8 mouse cellular contexts compared by ENCODE assay signal in genomic region chr11:74637971-74638790, GRCm38 (mm10). TPM values are rescaled to one million over a fixed set of nuclear protein-coding genes. Genes with fewer than 3 reads are reported as not detected.
DNase-seq lines count a peak whose midpoint lies in the region; ATAC-seq and TF ChIP-seq lines count a peak whose summit lies in the region.

No protein-coding gene starts in this region.

- no peak for DNase-seq in liver, embryonic 14.5 days (ENCODE audit: low read depth in 3 of 3, low spot score in 3 of 3)

- H3K9ac ChIP-seq in heart, embryonic 11.5 days (ENCODE audit: low read depth, low read length) = peak overlapping the region; percentile 83
- H3K9ac ChIP-seq in kidney, embryonic 15.5 days = peak overlapping the region; percentile 73
- H3K9ac ChIP-seq in liver, embryonic 14.5 days (replicated peaks) = no peak overlapping the region
- peak overlapping the region; percentile 86 for H3K9ac ChIP-seq in neural tube, embryonic 12.5 days

- peak overlapping the region; percentile 94 for H3K4me2 ChIP-seq in heart, embryonic 11.5 days
- H3K4me2 ChIP-seq in kidney, embryonic 15.5 days = peak overlapping the region; percentile 90
- peak overlapping the region; percentile 61 for H3K4me2 ChIP-seq in liver, embryonic 14.5 days (ENCODE audit: low read depth)
- peak overlapping the region; percentile 92 for H3K4me2 ChIP-seq in neural tube, embryonic 12.5 days (replicated peaks)

- H3K27me3 ChIP-seq in heart, embryonic 11.5 days (ENCODE audit: control insufficient read depth, insufficient read depth, low read length) = peaks cover 13% of the 10 kb centered on the region; the same call in 1 of the 2 replicates
- H3K27me3 ChIP-seq in kidney, embryonic 15.5 days = peaks cover 18% of the 10 kb centered on the region; the same call in 1 of the 2 replicates
- peaks cover 40% of the 10 kb centered on the region for H3K27me3 ChIP-seq in liver, embryonic 14.5 days (ENCODE audit: control insufficient read depth, insufficient read depth, low read length)
- H3K27me3 ChIP-seq in neural tube, embryonic 12.5 days (replicated peaks) = peaks cover 22% of the 10 kb centered on the region
- H3K27me3 ChIP-seq in testis, adult 2 months (ENCODE audit: control insufficient read depth, insufficient read depth, low read length) = no peaks in the 10 kb centered on the region

- peak overlapping the region; percentile 47 for H3K27ac ChIP-seq in bone marrow macrophage, adult 2 months (ENCODE audit: insufficient read depth, low read depth, low read length)
- H3K27ac ChIP-seq in embryonic fibroblast, embryonic 13.5 days (ENCODE audit: insufficient read depth, low read length) = peak overlapping the region; percentile 54
- peak overlapping the region; percentile 75 for H3K27ac ChIP-seq in heart, embryonic 11.5 days (ENCODE audit: low read depth, low read length)
- H3K27ac ChIP-seq in kidney, embryonic 15.5 days = peak overlapping the region; percentile 93
- no peak overlapping the region for H3K27ac ChIP-seq in liver, embryonic 14.5 days
- H3K27ac ChIP-seq in neural tube, embryonic 12.5 days = peak overlapping the region; percentile 76
- H3K27ac ChIP-seq in testis, adult 2 months (ENCODE audit: control insufficient read depth, insufficient read depth, low read depth, low read length) = peak overlapping the region; percentile 75

- TF ChIP-seq CTCF in bone marrow macrophage, adult 2 months (IDR thresholded peaks at IDR 0.05; ENCODE audit: low read depth, low read length) = no peak
- peak; percentile 42 for TF ChIP-seq CTCF in embryonic fibroblast, embryonic 13.5 days (IDR thresholded peaks at IDR 0.05; ENCODE audit: borderline replicate concordance, insufficient read depth, low read length)
- TF ChIP-seq CTCF in liver, embryonic 14.5 days (IDR thresholded peaks at IDR 0.05; ENCODE audit: low read depth) = peak; percentile 49
- TF ChIP-seq CTCF in testis, adult 2 months (IDR thresholded peaks at IDR 0.05; ENCODE audit: control insufficient read depth, insufficient read depth, insufficient replicate concordance, low read depth, low read length) = peak; percentile 37; the same call in 1 of the 2 replicates

- peak overlapping the region; percentile 90 for H3K4me3 ChIP-seq in bone marrow macrophage, adult 2 months (ENCODE audit: insufficient read depth, low read length)
- H3K4me3 ChIP-seq in embryonic fibroblast, embryonic 13.5 days (ENCODE audit: insufficient read depth, low read length) = peak overlapping the region; percentile 53
- H3K4me3 ChIP-seq in heart, embryonic 11.5 days (ENCODE audit: low read depth, low read length) = peak overlapping the region; percentile 78
- peak overlapping the region; percentile 87 for H3K4me3 ChIP-seq in kidney, embryonic 15.5 days (replicated peaks)
- H3K4me3 ChIP-seq in liver, embryonic 14.5 days (ENCODE audit: insufficient read depth in 1 of 2, low read depth in 2 of 2, low read length in 2 of 2) = peak overlapping the region; percentile 28 to 52
- peak overlapping the region; percentile 61 for H3K4me3 ChIP-seq in neural tube, embryonic 12.5 days
- H3K4me3 ChIP-seq in testis, adult 2 months (ENCODE audit: control insufficient read depth, low read depth, low read length) = peak overlapping the region; percentile 78

- H3K36me3 ChIP-seq in heart, embryonic 11.5 days (ENCODE audit: control insufficient read depth, insufficient read depth, low read length) = no peaks in the 10 kb centered on the region
- H3K36me3 ChIP-seq in kidney, embryonic 15.5 days = no peaks in the 10 kb centered on the region
- peaks cover 21% of the 10 kb centered on the region for H3K36me3 ChIP-seq in liver, embryonic 14.5 days (replicated peaks; ENCODE audit: control insufficient read depth, insufficient read depth, low read depth)
- no peaks in the 10 kb centered on the region for H3K36me3 ChIP-seq in neural tube, embryonic 12.5 days
- H3K36me3 ChIP-seq in testis, adult 2 months (ENCODE audit: control insufficient read depth, insufficient read depth, low read length) = no peaks in the 10 kb centered on the region

- no peaks in the 10 kb centered on the region for H3K9me3 ChIP-seq in heart, embryonic 11.5 days (replicated peaks; ENCODE audit: control insufficient read depth, low read length)
- H3K9me3 ChIP-seq in kidney, embryonic 15.5 days (replicated peaks) = no peaks in the 10 kb centered on the region
- H3K9me3 ChIP-seq in liver, embryonic 14.5 days (ENCODE audit: control insufficient read depth, low read length) = no peaks in the 10 kb centered on the region
- no peaks in the 10 kb centered on the region for H3K9me3 ChIP-seq in neural tube, embryonic 12.5 days

- WGBS in heart, embryonic 11.5 days (ENCODE audit: insufficient replicate concordance) = 3% methylated on average over 73 of the region's 86 CpGs
- WGBS in kidney, embryonic 15.5 days = under 1% methylated on average over 84 of the region's 86 CpGs
- under 1% methylated on average over 79 of the region's 86 CpGs for WGBS in liver, embryonic 14.5 days (ENCODE audit: insufficient replicate concordance)
- WGBS in neural tube, embryonic 12.5 days = under 1% methylated on average over 86 of the region's 86 CpGs

- ATAC-seq in CD4-positive, CD25-positive, alpha-beta regulatory T cell, adult 4 months = peak; percentile 14
- ATAC-seq in heart, embryonic 11.5 days (replicated peaks; ENCODE audit: insufficient number of reproducible peaks, low FRiP score, low TSS enrichment) = peak; percentile 82
- ATAC-seq in kidney, embryonic 15.5 days (replicated peaks; ENCODE audit: low FRiP score) = peak; percentile 95
- peak; percentile 61 for ATAC-seq in liver, embryonic 14.5 days (ENCODE audit: insufficient read depth)
- ATAC-seq in neural tube, embryonic 12.5 days (ENCODE audit: low FRiP score, low read depth) = peak; percentile 82

- peaks cover 20% of the 10 kb centered on the region for H3K4me1 ChIP-seq in bone marrow macrophage, adult 2 months (ENCODE audit: control insufficient read depth, insufficient read depth, low read length)
- H3K4me1 ChIP-seq in embryonic fibroblast, embryonic 13.5 days (ENCODE audit: control insufficient read depth, insufficient read depth, low read length) = 0 out of 2 replicates have a peak, but pooled peaks cover 3% of the 10 kb centered on the region
- H3K4me1 ChIP-seq in heart, embryonic 11.5 days (ENCODE audit: control insufficient read depth, insufficient read depth, low read length) = peaks cover 15% of the 10 kb centered on the region
- H3K4me1 ChIP-seq in kidney, embryonic 15.5 days = peaks cover 19% of the 10 kb centered on the region
- peaks cover 0 to 8% of the 10 kb centered on the region in 2 experiments; a peak in 2 of 4 replicates for H3K4me1 ChIP-seq in liver, embryonic 14.5 days (replicated peaks; ENCODE audit: control insufficient read depth in 2 of 2, insufficient read depth in 2 of 2, low read length in 1 of 2)
- peaks cover 13% of the 10 kb centered on the region; the same call in 1 of the 2 replicates for H3K4me1 ChIP-seq in neural tube, embryonic 12.5 days
- peaks cover 2% of the 10 kb centered on the region for H3K4me1 ChIP-seq in testis, adult 2 months (ENCODE audit: control insufficient read depth, insufficient read depth, low read length)

- no peak for TF ChIP-seq EP300 in liver, embryonic 14.5 days (IDR thresholded peaks at IDR 0.05; ENCODE audit: low read depth)

- no peak for TF ChIP-seq POLR2A in bone marrow macrophage, adult 2 months (IDR thresholded peaks at IDR 0.05; ENCODE audit: borderline replicate concordance, low read depth, low read length)
- TF ChIP-seq POLR2A in embryonic fibroblast, embryonic 13.5 days (IDR thresholded peaks at IDR 0.05; ENCODE audit: low read depth, low read length) = peak; percentile 65
- TF ChIP-seq POLR2A in testis, adult 2 months (IDR thresholded peaks at IDR 0.05; ENCODE audit: control insufficient read depth, low read depth, low read length) = peak; percentile 48; the same call in 1 of the 2 replicates

RNA-seq across cellular contexts. Expression of gene Cluh, which starts 11.1 kb away (rescaled TPM):
- polyA plus RNA-seq in CD4-positive, CD25-positive, alpha-beta regulatory T cell, adult 4 months (2017; shearing (Covaris generic)) = 10 to 100 TPM in 1 of 2 experiments, 1 to 10 TPM in 1; 7.8 to 12.2 TPM
- 13.5 and 14.5 TPM in 2 replicates for polyA plus RNA-seq in bone marrow macrophage, adult 2 months (2012; ENCODE audit: insufficient read depth, insufficient read length, missing spikeins)
- polyA plus RNA-seq in embryonic fibroblast, embryonic 13.5 days (2011; ENCODE audit: insufficient read length, low read depth, missing spikeins) = 32.6 and 36.4 TPM in 2 replicates
- polyA plus RNA-seq in heart, embryonic 11.5 days (2014; fragmentation: Nextera tagmentation; extraction: Ambion mirVana) = 27.5 and 33.1 TPM in 2 replicates
- 33.8 and 39.4 TPM in 2 replicates for polyA plus RNA-seq in kidney, embryonic 15.5 days (2015; fragmentation: Nextera tagmentation; extraction: Ambion mirVana)
- 28.2 and 29.5 TPM in 2 replicates for polyA plus RNA-seq in liver, embryonic 14.5 days (2012; rRNA removed)
- polyA plus RNA-seq in liver, embryonic 14.5 days (2014; fragmentation: Nextera tagmentation; extraction: Ambion mirVana) = 14.3 and 20.3 TPM in 2 replicates
- polyA plus RNA-seq in neural tube, embryonic 12.5 days (2016; fragmentation: Nextera tagmentation; extraction: Ambion mirVana) = 18.4 and 20.2 TPM in 2 replicates
- polyA plus RNA-seq in testis, adult 2 months (2012; rRNA removed) = 37.1 and 40.6 TPM in 2 replicates

RNA-seq across cellular contexts. Expression of gene Ccdc92b, which starts 18.8 kb away (rescaled TPM):
- not detected for polyA plus RNA-seq in CD4-positive, CD25-positive, alpha-beta regulatory T cell, adult 4 months (2017; shearing (Covaris generic))
- polyA plus RNA-seq in bone marrow macrophage, adult 2 months (2012; ENCODE audit: insufficient read depth, insufficient read length, missing spikeins) = 0.33 and 0.50 TPM in 2 replicates
- polyA plus RNA-seq in embryonic fibroblast, embryonic 13.5 days (2011; ENCODE audit: insufficient read length, low read depth, missing spikeins) = not detected in 2 replicates
- 2.8 and 3.5 TPM in 2 replicates for polyA plus RNA-seq in heart, embryonic 11.5 days (2014; fragmentation: Nextera tagmentation; extraction: Ambion mirVana)
- 0.19 and 0.38 TPM in 2 replicates for polyA plus RNA-seq in kidney, embryonic 15.5 days (2015; fragmentation: Nextera tagmentation; extraction: Ambion mirVana)
- 12.7 and 13.1 TPM in 2 replicates for polyA plus RNA-seq in liver, embryonic 14.5 days (2012; rRNA removed)
- polyA plus RNA-seq in liver, embryonic 14.5 days (2014; fragmentation: Nextera tagmentation; extraction: Ambion mirVana) = 10.2 and 12.6 TPM in 2 replicates
- 2.1 and 2.2 TPM in 2 replicates for polyA plus RNA-seq in neural tube, embryonic 12.5 days (2016; fragmentation: Nextera tagmentation; extraction: Ambion mirVana)
- 0.79 and 0.82 TPM in 2 replicates for polyA plus RNA-seq in testis, adult 2 months (2012; rRNA removed)

RNA-seq across cellular contexts. Expression of gene Rap1gap2, which starts 27.5 kb away (rescaled TPM):
- 1 to 10 TPM; 1.3 to 1.9 TPM for polyA plus RNA-seq in CD4-positive, CD25-positive, alpha-beta regulatory T cell, adult 4 months (2017; shearing (Covaris generic))
- polyA plus RNA-seq in bone marrow macrophage, adult 2 months (2012; ENCODE audit: insufficient read depth, insufficient read length, missing spikeins) = 0.63 and 0.88 TPM in 2 replicates
- 7.3 and 12.1 TPM in 2 replicates for polyA plus RNA-seq in embryonic fibroblast, embryonic 13.5 days (2011; ENCODE audit: insufficient read length, low read depth, missing spikeins)
- polyA plus RNA-seq in heart, embryonic 11.5 days (2014; fragmentation: Nextera tagmentation; extraction: Ambion mirVana) = 6.6 TPM in 2 replicates
- 5.8 and 6.4 TPM in 2 replicates for polyA plus RNA-seq in kidney, embryonic 15.5 days (2015; fragmentation: Nextera tagmentation; extraction: Ambion mirVana)
- polyA plus RNA-seq in liver, embryonic 14.5 days (2012; rRNA removed) = 0.95 and 0.98 TPM in 2 replicates
- 0.56 and 0.71 TPM in 2 replicates for polyA plus RNA-seq in liver, embryonic 14.5 days (2014; fragmentation: Nextera tagmentation; extraction: Ambion mirVana)
- polyA plus RNA-seq in neural tube, embryonic 12.5 days (2016; fragmentation: Nextera tagmentation; extraction: Ambion mirVana) = 8.0 and 10.1 TPM in 2 replicates
- 3.4 and 5.0 TPM in 2 replicates for polyA plus RNA-seq in testis, adult 2 months (2012; rRNA removed)

Comparison
In these comparisons a context has a peak if more than half of its experiments do, and no peak if none do; other contexts are left out.
1. ATAC-seq: peak in every context shown above with its lines; median percentile 95 in kidney, embryonic 15.5 days; 82 in heart, embryonic 11.5 days; 82 in neural tube, embryonic 12.5 days; 61 in liver, embryonic 14.5 days; 14 in CD4-positive, CD25-positive, alpha-beta regulatory T cell, adult 4 months.
2. H3K4me3 ChIP-seq: peak in every context shown above with its lines; median percentile 90 in bone marrow macrophage, adult 2 months; 87 in kidney, embryonic 15.5 days; 78 in heart, embryonic 11.5 days; 78 in testis, adult 2 months; 61 in neural tube, embryonic 12.5 days; 53 in embryonic fibroblast, embryonic 13.5 days; 40 in liver, embryonic 14.5 days.